Mouse (Mus musculus) C3H10T1/2 (cell line): Measurements from ENCODE around the gene Gm4981. TPM values are rescaled to one million over a fixed set of nuclear protein-coding genes. Genes with fewer than 3 reads are reported as not detected.

Experiments used
- polyA plus RNA-seq, 2 experiments: library from polyadenylated mRNA; unstranded; fragments of >200 nt; fragmentation: generic; extraction: Trizol; gene quantifications; one replicate each; pipeline ENCODE4 v1.2.1; 2012; ENCODE audit warnings: missing spikeins in 2 of 2

The Gm4981 gene
- polyA plus RNA-seq = not detected

GRCm38 (mm10) chr10:58236613-58237012, at the start of gene Gm4981:
Gene Gm4981 (minus strand): TSS chr10:58236701.

GRCm38 (mm10) chr10:58255213-58255892, 18.9 kb upstream of the Gm4981 start, which contains the start of gene Gcc2:
Gene Gcc2 (plus strand): TSS chr10:58255497.

GRCm38 (mm10) chr10:58232641-58232969, 3.9 kb downstream of the Gm4981 start, which contains the start of gene Duxf3:
Gene Duxf3 (minus strand): TSS chr10:58232675.

GRCm38 (mm10) chr10:58224827-58225785, 11.4 kb downstream of the Gm4981 start, which contains the start of gene AW822073:
Gene AW822073 (minus strand): TSS chr10:58224930.

Other genes with a start within 250 kb of the Gm4981 start
- gene AW822073, start 11.8 kb downstream of the Gm4981 start, polyA plus RNA-seq = not detected
- not detected for gene Duxf3, start 4.0 kb downstream of the Gm4981 start, polyA plus RNA-seq
- 1 to 10 TPM in 1 of 2 experiments, under 1 TPM in 1; 0.49 to 6.7 TPM for gene Gcc2, start 18.8 kb upstream of the Gm4981 start, polyA plus RNA-seq
- 10 to 100 TPM in 1 of 2 experiments, 1 to 10 TPM in 1; 1.3 to 12.8 TPM for gene Lims1, start 86.8 kb upstream of the Gm4981 start, polyA plus RNA-seq
- gene Ranbp2, start 210.2 kb upstream of the Gm4981 start, polyA plus RNA-seq = 1 to 10 TPM in 1 of 2 experiments, under 1 TPM in 1; 0.30 to 3.3 TPM